Mouse (Mus musculus): ENCODE results near the gene Lnx1. TPM values are rescaled to one million over a fixed set of nuclear protein-coding genes. Genes with fewer than 3 reads are reported as not detected.

The Lnx1 gene
- polyA plus RNA-seq, 1 experiment from 2014 or later, result 1.2 TPM

DNA sequence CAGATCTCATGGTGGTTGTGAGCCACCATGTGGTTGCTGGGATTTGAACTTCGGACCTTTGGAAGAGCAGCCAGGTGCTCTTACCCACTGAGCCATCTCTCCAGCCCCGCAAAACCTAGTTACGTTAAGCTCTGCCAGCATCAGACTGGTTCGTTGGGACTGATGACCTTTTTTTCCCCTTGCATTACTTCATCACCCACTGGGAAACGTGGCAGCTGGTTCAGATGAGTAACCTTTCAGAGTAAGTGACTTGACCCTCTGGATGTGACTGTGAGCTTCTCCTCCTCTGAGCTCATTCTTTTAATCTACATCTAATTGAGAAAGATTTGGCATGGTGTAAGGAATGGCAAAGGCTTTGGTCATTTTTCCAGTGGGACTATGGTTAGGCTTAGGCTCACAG is 102.7 kb downstream of the Lnx1 start:
- H3K9me3 ChIP-seq, result no peaks in the 10 kb centered on the region
- H3K36me3 ChIP-seq, result peaks cover 21% of the 10 kb centered on the region
- H3K27ac ChIP-seq, result no peak overlapping the region
- no peak overlapping the region for H3K4me2 ChIP-seq
- WGBS, result 71% methylated on average over 5 of the region's 5 CpGs
- H3K9ac ChIP-seq, result no peak overlapping the region
- H3K27me3 ChIP-seq, result no peaks in the 10 kb centered on the region
- H3K4me1 ChIP-seq, result 0 out of 2 replicates have a peak, but pooled peaks cover 8% of the 10 kb centered on the region
- ATAC-seq (ENCODE audit: insufficient number of reproducible peaks, low FRiP score, low TSS enrichment, low read depth), result no peak
- no peak overlapping the region for H3K4me3 ChIP-seq

DNA sequence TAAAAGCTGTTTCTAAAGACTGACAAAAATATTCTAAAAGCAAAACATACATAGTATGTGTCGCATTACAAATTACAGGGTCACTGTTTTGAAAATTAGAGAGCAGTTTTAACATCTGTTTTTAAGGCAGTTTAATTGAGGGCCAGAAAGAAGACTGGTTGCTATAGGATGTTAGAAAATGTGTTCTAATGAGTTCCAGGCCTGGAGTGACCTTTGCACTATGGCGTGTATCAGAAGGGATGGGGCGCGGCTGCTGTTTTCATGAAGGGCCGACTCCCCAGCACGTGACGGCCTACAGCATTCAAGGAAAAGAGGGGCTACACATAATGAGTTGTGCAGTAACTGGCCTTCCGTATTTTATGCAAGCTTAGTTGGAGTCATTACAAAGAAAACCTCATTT is 109.6 kb downstream of the Lnx1 start:
- Histone ChIP-seq H3K27me3 (no peaks in the 10 kb centered on the region), H3K9me3 (no peaks in the 10 kb centered on the region), H3K9ac (no peak overlapping the region), H3K4me2 (no peak overlapping the region), H3K36me3 (peaks cover 64% of the 10 kb centered on the region), H3K27ac (no peak overlapping the region), H3K4me1 (no peaks in the 10 kb centered on the region), H3K4me3 (no peak overlapping the region)
- no peak for ATAC-seq (ENCODE audit: insufficient number of reproducible peaks, low FRiP score, low TSS enrichment, low read depth)
- 37% methylated on average over 8 of the region's 8 CpGs for WGBS

DNA sequence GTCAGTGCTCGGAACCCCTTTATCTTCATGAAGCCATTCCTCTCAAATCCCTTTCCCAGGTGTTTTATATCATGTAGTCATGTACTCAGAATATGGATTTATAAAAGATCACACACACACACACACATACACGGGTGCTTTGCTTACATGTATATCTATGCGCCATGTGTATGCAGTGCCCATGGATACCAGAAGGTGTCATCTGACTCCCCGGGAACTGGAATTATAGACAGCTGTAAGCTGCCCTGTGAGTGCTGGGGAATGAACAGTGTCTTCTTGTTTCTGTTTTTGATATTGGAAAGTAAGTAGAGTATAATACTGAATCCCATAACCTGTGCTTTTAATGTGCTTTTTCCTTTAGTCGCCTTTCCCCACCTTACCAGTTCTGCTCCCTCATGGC is 111.3 kb downstream of the Lnx1 start:
- H3K27ac ChIP-seq, result no peak overlapping the region
- WGBS, result 83% methylated on average over 5 of the region's 5 CpGs
- H3K36me3 ChIP-seq, result peaks cover 67% of the 10 kb centered on the region
- no peak for ATAC-seq (ENCODE audit: insufficient number of reproducible peaks, low FRiP score, low TSS enrichment, low read depth)
- H3K4me2 ChIP-seq, result no peak overlapping the region
- no peaks in the 10 kb centered on the region for H3K9me3 ChIP-seq
- H3K27me3 ChIP-seq, result no peaks in the 10 kb centered on the region
- no peak overlapping the region for H3K9ac ChIP-seq
- no peak overlapping the region for H3K4me3 ChIP-seq
- no peaks in the 10 kb centered on the region for H3K4me1 ChIP-seq

DNA sequence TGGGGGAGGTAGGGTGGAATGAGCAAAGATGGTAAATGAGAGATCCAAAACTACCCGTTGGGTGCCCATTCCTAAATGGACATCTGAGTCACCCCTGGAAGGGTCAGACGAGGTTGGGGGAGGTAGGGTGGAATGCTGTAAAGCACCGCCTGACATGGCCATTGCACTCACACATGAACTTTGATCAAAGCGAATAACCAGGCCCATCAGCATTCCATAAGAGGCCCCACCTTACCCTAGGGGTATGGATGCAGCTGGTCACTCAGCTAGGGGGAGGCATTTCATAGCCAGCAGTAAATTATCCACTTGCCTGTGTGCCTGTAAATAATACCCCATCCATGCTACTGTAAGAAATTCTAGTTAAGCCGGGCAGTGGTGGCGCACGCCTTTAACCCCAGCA is 113.6 kb downstream of the Lnx1 start:
- Histone ChIP-seq H3K4me3 (no peak overlapping the region), H3K27ac (no peak overlapping the region), H3K4me1 (no peaks in the 10 kb centered on the region), H3K4me2 (no peak overlapping the region), H3K36me3 (peaks cover 65% of the 10 kb centered on the region), H3K9me3 (no peaks in the 10 kb centered on the region), H3K27me3 (no peaks in the 10 kb centered on the region), H3K9ac (no peak overlapping the region)
- 66% methylated on average over 7 of the region's 7 CpGs for WGBS
- 0 out of 2 replicates have a peak, but pooled peaks have one; percentile 10 for ATAC-seq (ENCODE audit: insufficient number of reproducible peaks, low FRiP score, low TSS enrichment, low read depth)

DNA sequence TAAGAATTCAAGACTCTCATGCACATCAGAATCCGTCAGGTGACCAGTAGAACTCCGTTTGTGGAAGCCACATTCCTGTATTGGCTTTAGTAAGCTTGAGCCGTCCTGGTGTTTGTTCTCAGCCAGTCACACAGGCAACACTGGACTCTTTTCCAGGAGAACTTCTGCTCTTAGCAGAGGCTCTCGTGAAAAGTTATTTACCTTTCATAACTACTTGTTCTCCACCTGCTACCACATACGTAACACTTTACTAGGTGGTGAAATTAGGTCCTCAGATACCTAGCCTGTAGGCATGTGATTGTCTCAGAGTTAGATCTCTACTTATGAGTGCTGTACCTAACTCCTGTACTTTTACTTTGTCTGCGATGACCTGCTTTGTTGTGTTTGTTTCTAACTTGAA is 130.9 kb downstream of the Lnx1 start:
- Histone ChIP-seq H3K9ac (no peak overlapping the region), H3K4me3 (no peak overlapping the region), H3K27ac (no peak overlapping the region), H3K27me3 (no peaks in the 10 kb centered on the region), H3K9me3 (no peaks in the 10 kb centered on the region), H3K4me2 (no peak overlapping the region), H3K36me3 (peaks cover 28% of the 10 kb centered on the region), H3K4me1 (no peaks in the 10 kb centered on the region)
- ATAC-seq (ENCODE audit: insufficient number of reproducible peaks, low FRiP score, low TSS enrichment, low read depth), result no peak
- 83% methylated on average over 6 of the region's 6 CpGs for WGBS

DNA sequence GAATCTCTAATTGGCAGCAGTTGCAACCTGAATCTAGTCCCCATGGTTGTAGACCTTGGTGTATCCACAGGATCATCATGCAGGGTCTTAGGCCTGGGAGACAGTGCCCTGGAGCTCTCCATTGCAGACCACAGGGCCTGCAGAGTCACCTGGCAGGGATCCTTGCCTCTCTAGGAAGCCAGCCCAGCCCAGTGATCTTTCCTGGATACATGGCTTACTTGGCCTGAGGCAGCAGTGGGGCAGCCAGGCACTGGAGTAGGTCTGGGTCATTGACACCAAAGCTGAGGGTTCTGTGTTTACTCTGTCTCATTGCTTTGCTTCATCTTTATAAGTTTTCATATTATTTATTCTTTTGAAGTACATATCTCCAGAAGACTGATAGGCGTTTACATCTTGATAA is 141.6 kb downstream of the Lnx1 start:
- no peaks in the 10 kb centered on the region for H3K9me3 ChIP-seq
- H3K9ac ChIP-seq, result no peak overlapping the region
- no peak overlapping the region for H3K27ac ChIP-seq
- ATAC-seq (ENCODE audit: insufficient number of reproducible peaks, low FRiP score, low TSS enrichment, low read depth), result no peak
- H3K36me3 ChIP-seq, result peaks cover 45% of the 10 kb centered on the region
- WGBS, result 93% methylated on average over 1 of the region's 1 CpGs
- no peaks in the 10 kb centered on the region for H3K27me3 ChIP-seq
- no peaks in the 10 kb centered on the region for H3K4me1 ChIP-seq
- no peak overlapping the region for H3K4me3 ChIP-seq
- H3K4me2 ChIP-seq, result no peak overlapping the region

DNA sequence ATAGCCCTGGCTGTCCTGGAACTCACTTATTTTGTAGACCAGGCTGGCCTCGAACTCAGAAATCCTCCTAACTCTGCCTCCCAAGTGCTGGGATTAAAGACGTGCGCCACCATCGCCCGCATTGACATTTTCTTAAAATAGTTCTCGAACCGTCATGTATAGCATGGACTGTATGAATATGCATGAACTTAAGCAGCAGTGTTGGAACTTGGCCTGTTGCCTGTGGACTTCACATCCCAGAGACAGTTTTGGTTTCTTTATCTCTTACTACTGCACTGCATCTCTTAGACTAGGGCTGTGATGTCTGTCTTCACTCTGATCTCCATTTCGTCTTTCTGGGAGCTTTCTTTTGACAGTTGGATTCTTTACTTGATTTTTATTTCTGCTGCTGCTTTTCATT is 153.1 kb downstream of the Lnx1 start:
- H3K4me3 ChIP-seq, result no peak overlapping the region
- no peak for ATAC-seq (ENCODE audit: insufficient number of reproducible peaks, low FRiP score, low TSS enrichment, low read depth)
- H3K4me1 ChIP-seq, result no peaks in the 10 kb centered on the region
- H3K9ac ChIP-seq, result no peak overlapping the region
- H3K4me2 ChIP-seq, result no peak overlapping the region
- H3K9me3 ChIP-seq, result no peaks in the 10 kb centered on the region
- H3K27ac ChIP-seq, result no peak overlapping the region
- H3K27me3 ChIP-seq, result no peaks in the 10 kb centered on the region
- H3K36me3 ChIP-seq, result peaks cover 66% of the 10 kb centered on the region
- WGBS, result 93% methylated on average over 8 of the region's 8 CpGs

DNA sequence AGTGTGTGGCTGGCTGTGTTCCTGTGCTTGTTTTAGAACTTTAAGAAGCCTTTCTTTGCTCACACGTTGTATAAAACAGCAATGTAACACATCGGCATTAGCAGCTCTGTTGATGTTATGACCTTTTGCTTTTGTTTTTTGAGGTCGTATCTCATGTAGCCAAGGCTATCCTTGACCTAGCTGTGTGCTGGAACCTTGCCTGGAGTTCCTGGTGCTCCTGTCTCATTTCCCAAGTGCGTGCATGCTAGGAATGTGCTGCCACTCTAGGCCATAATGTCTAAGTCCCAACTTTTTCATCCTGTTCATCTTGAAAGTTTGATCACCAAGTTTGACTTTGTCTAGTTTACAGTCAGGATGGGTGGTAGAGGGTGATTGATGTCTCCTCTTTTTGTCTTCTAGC is 157.1 kb downstream of the Lnx1 start:
- H3K27me3 ChIP-seq, result no peaks in the 10 kb centered on the region
- no peak overlapping the region for H3K4me2 ChIP-seq
- H3K4me3 ChIP-seq, result no peak overlapping the region
- no peak overlapping the region for H3K9ac ChIP-seq
- H3K4me1 ChIP-seq, result no peaks in the 10 kb centered on the region
- 90% methylated on average over 4 of the region's 4 CpGs for WGBS
- no peaks in the 10 kb centered on the region for H3K9me3 ChIP-seq
- H3K36me3 ChIP-seq, result peaks cover 61% of the 10 kb centered on the region
- ATAC-seq (ENCODE audit: insufficient number of reproducible peaks, low FRiP score, low TSS enrichment, low read depth), result no peak
- no peak overlapping the region for H3K27ac ChIP-seq

Other genes starting within 250 kb of the Lnx1 start
- 21.2 and 26.6 TPM in 2 replicates for gene Scfd2, start 171.2 kb downstream of the Lnx1 start, polyA plus RNA-seq (2015; fragmentation: Nextera tagmentation; extraction: Ambion mirVana)
- 83.4 and 85.2 TPM in 2 replicates for gene Fip1l1, start 167.5 kb downstream of the Lnx1 start, polyA plus RNA-seq (2015; fragmentation: Nextera tagmentation; extraction: Ambion mirVana)